Mouse (Mus musculus): ENCODE results near the gene Gadd45a. TPM values are rescaled to one million over a fixed set of nuclear protein-coding genes. Genes with fewer than 3 reads are reported as not detected.

The Gadd45a gene
- 20.4 TPM for polyA plus RNA-seq (2014; fragmentation: Illumina TruSeq; extraction: RNeasy Lipid Tissue Mini Kit (QIAGEN cat#74804); ENCODE audit: low read depth, low replicate concordance)

DNA sequence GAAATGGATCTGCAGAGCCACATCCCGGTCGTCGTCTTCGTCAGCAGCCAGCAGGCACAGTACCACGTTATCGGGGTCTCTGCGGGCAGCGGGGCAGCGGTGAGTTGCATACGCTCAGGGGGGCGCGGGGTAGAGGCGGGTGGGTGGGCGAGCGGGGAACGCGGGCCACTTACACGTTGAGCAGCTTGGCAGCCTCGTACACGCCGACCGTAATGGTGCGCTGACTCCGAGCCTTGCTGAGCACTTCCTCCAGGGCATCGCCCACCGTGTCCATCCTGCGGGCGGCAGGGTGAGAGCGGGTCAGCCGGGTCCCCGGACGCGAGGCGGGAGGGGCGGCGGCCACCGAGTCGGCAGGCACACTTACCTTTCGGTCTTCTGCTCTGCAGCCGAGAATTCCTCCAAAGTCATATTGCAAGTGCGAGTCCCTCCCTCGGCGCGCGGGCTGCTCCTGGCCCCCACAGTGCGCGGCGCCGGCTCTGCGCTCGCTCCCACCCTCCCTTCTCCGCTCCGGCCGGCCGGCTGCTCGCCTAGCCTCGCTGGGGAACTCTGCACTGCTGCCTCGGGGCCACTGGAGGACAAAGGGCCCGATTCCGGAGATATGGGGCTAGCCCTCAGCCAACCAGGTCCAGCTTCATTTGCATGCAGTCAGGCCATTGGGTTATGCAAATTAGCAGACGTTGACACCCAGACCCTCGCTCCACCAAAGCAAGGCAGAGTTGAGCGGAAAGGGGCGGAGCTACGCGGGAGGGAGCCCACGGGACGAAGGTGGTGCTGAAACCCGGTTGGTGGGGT lies at the start of gene Gadd45a:
TSS of gene Gadd45a (minus strand) at position 621 of the 792 bp plus-strand sequence.

Other genes starting within 250 kb of the Gadd45a start
- gene Vmn1r39, start 226.8 kb downstream of the Gadd45a start, polyA plus RNA-seq (2014; fragmentation: Illumina TruSeq; extraction: RNeasy Lipid Tissue Mini Kit (QIAGEN cat#74804); ENCODE audit: low read depth, low replicate concordance) = not detected
- 27.9 TPM for gene Gng12, start 141.1 kb downstream of the Gadd45a start, polyA plus RNA-seq (2014; fragmentation: Illumina TruSeq; extraction: RNeasy Lipid Tissue Mini Kit (QIAGEN cat#74804); ENCODE audit: low read depth, low replicate concordance)
- gene Serbp1, start 200.7 kb upstream of the Gadd45a start, polyA plus RNA-seq (2014; fragmentation: Illumina TruSeq; extraction: RNeasy Lipid Tissue Mini Kit (QIAGEN cat#74804); ENCODE audit: low read depth, low replicate concordance) = 261 TPM